Mouse (Mus musculus) brain, embryonic 14.5 days (tissue): ENCODE data around the gene Mpzl1. TPM values are rescaled to one million over a fixed set of nuclear protein-coding genes. Genes with fewer than 3 reads are reported as not detected.
A peak's percentile ranks its signal among the peaks of the same experiment; 100 is the strongest.

Experiments used
- DNase-seq: peaks from one replicate; pipeline ENCODE4 v3.0.0-alpha.2; 2011; ENCODE audit warnings: low read depth
- CTCF ChIP-seq: fragments of 200-500 bp; IDR thresholded peaks from 2 replicates; pipeline ENCODE4 v1.5.1; 2012; ENCODE audit warnings: inconsistent platforms, mild to moderate bottlenecking, moderate library complexity, borderline replicate concordance; ENCODE audit not compliant: insufficient read depth, insufficient read length; ENCODE audit errors: extremely low read depth
- POLR2A ChIP-seq: fragments of 200-500 bp; IDR thresholded peaks from 2 replicates; pipeline ENCODE4 v1.6.1; 2012; ENCODE audit warnings: mild to moderate bottlenecking, inconsistent platforms, borderline replicate concordance; ENCODE audit not compliant: poor library complexity, insufficient read depth, insufficient read length, severe bottlenecking; ENCODE audit errors: extremely low read depth
- polyA plus RNA-seq: library from polyadenylated mRNA; depleted of rRNA; stranded (reverse); fragments of >200 nt; gene quantifications from 2 replicates; pipeline ENCODE4 v1.2.3, GENCODE M21; 2012

Gene Mpzl1
- polyA plus RNA-seq, 1 experiment: 142 TPM

DNA sequence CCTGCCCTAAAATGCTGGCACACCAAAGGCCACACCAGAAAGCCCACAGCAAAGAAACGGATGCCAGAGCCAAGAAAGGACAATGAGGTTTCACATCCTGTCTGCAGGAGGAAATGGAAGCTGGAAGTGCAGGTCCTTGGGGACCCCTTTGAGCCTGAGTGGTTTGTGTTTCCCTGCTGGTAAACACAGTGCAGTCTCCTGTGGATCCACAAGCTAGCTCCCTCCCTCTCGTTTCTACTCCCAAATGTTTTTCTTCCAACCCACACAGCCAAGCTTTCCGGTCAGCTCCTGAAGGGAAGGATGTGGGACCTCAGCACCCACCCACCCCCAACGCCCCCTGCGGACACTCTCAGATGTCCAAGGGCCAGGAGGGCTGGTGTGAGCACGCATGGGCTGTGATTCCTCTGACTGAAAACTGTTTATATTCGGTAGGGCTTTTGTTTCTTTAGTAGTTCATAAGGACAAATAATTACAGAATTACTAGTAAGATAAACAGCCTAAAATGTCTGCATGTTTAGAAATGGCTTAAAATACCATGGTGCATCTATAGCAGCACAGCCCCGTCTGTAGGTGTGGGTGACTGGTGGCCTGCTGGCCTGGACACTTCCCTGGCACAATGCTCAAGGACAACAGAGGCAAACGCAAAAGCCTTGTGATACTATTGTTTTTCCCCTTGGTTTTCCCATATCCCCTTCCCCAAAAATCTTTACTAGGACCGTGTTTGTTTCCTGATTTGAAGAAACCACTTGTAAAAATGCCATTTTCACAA, 44.9 kb downstream of the Mpzl1 start:
- peak; percentile 48 for DNase-seq
- TF ChIP-seq CTCF (no peak), POLR2A (no peak)

DNA sequence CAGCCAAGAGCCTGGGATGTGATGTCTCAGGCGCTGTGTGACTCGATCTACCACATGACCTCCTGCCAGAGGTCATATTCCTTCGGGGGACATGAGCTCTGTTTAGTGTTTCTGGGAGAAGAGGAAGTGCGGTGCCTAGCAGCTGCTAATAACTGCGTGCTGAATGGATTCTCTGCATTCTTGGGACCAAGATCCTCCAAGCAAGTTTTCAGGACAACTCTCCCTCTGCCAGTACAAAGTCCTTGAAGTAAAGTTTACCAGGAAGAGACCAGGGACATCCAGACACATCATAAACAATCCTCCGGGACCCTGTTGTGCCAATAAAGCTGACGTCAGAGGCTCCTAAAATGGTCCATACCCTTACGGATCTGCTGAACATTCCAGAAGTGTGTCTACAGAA, 46.5 kb downstream of the Mpzl1 start:
- DNase-seq: no peak
- no peak for TF ChIP-seq CTCF
- no peak for TF ChIP-seq POLR2A

DNA sequence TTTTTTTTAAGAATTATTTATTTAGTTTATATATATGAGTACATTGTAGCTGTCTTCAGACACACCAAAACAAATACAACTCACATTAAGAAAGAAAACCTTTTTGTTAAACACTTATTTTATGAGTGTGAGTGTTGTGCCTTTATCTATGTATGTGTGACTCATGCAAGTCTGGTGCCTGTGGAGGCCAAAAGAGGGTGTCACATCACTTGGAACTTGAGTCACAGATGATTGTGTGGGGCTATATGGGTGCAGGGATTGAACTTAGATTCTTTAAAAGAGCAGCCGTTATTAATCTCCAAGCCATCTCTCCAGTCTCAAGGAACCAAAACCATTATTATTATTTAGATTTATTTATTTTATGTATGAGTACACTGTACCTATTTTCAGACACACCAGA, 48.0 kb downstream of the Mpzl1 start:
- DNase-seq: no peak
- TF ChIP-seq POLR2A (no peak), CTCF (no peak)

DNA sequence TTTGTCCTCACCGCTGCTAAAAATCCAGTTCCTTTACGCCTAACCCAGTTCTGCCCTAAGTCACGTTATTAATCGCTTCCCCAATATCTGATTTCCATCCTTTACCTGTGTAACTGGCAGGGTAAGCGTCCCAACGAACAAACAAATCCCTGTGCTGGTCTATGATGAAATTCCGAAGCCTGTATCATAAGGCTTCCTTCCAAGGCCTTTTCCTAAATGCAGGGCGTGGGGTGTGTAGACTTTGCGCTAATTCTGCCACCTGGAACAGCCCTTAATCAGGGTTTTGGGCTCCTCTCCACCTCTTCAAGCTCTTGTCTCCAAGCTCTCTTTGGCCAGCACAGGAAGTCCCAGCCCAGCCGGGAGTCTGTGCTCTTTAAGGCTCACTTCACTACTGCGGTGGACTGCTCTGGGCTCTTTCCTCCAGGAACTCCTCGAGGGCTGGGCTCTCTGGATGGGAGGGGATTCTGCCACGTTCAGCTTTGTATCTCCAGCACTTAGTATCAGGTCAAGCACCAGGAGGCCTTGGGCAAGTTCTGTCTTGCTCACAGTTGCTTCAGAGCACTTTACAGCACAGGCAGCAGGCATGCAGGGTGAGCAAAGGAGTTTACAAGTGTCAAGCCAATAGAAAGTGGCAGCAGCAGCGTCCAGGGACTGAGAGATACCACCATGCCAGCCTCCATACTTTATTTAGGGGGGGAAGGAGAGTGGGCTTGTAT, 48.8 kb downstream of the Mpzl1 start:
- no peak for TF ChIP-seq CTCF
- no peak for TF ChIP-seq POLR2A
- no peak for DNase-seq

DNA sequence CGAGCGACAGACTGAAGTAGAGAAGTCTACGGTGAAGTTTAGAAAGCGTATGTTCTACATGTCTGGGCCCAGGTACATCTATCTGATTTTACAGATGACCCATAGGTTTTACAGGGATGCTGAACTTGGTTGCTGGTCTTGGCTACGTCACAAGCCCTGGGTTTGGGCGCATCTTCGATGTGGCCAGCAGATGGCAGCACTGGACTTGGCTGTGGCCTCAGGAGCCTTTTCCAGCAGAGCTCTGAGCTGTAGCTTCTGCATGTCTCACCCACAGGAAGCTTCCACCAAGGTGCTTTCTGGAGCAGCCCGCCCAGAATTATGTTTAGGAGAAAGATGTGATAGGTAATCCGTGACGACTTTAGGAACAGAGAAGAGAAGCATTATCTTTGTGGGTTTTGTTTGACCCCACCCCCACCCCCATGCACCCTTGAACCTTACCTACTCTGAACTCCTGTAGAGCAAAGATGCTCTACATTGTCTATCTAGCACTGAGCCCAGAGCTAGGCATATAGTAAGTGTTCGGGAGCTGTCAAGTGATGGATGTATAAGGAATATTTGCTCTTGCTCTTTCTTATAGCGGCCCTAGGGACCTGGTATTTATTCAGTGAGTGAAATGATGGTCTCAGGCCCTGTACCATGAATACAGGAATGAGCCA, 50.7 kb downstream of the Mpzl1 start:
- peak; percentile 90 for DNase-seq
- TF ChIP-seq CTCF: peak; percentile 98
- no peak for TF ChIP-seq POLR2A

DNA sequence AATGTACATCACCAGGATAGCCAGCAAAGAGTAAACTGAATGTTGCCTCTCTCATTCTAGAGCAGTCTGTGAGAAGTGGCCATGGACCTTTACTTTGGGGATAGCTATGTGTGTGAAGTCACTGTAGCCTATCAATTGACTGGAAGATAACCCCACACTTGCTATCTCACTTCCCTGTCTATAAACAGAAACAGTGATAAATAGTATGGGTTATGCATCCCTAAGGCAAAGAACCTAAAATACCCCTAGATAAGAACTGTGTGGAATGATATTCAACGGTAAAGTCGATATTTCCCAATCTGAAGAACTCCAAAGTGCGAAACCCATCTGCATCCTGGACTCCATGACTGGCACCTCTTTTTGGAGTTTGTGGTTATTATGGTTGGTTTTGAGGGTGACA, 53.1 kb downstream of the Mpzl1 start:
- TF ChIP-seq CTCF (no peak), POLR2A (no peak)
- no peak for DNase-seq

DNA sequence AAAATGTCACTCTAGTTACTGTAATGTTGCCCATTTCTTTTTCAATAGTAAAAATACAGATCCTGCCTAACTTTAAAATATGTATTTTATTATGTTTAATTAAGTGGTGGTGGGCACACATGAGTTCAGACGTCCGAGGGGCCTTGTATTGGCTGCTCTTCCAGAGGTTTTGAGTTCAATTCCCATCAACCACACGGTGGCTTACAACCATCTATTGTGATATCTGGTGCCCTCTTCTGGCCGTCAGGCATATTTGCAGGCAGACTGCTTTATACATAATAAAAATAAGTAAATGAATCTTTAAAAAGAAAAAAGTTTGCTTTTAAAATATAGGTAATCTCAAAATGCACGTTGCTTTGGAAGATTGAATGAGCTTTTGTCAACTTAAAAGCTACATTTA, 55.0 kb downstream of the Mpzl1 start:
- no peak for DNase-seq

DNA sequence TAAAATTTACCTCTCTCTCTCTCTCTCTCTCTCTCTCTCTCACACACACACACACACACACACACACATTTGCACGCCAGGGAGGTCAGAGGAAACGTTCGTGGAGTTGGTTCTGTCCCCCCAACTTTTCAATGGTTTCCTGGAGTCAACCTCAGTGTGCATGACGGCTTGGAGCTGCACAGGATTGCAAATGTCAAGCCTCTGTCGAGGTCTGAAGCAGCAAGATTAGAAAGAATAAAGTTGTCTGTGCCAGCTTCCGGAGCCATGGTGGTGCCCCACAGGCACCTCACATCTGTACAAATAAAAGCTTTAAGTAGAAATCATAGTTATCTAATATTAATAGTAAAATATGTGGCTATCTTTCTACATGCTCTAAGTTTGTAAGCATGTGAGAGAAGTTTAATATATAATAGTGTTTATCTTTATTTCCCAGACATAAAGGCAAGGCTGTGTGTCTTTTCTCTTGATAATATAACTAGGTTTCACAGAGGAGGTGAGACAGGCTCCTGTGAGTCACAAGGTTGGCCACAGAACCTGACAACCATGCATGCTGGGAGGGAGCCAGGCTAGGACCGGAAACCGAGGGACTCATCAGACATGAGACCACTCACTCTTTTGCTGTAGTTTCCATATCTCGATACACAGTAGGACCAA, 57.8 kb downstream of the Mpzl1 start:
- TF ChIP-seq CTCF (no peak), POLR2A (no peak)

More for the DNA sequence above, 55.0 kb downstream of the Mpzl1 start:
- TF ChIP-seq CTCF (peak; percentile 35; the same call in 1 of the 2 replicates), POLR2A (no peak)

DNA sequence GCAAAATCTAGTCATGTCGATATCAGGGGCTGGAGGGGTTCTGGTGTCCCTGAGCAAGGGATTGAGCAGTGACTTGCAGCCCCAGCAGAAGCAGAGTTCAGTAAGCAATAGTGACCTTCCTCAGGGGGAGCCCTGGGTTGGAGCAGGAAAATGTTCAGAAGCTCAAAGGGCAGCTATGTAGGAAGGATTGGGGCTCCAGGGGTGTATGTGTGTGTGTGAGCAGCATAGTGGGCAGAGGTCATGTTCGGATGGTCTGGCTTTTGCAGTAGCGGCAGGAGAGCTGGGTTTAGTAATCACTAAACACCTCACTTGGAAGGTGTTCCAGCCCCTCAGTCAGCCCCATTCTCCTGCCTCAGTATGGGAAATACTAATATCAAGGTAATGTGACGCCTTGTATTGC, 58.3 kb downstream of the Mpzl1 start:
- TF ChIP-seq CTCF (no peak), POLR2A (no peak)
- no peak for DNase-seq

More for the DNA sequence above, 57.8 kb downstream of the Mpzl1 start:
- DNase-seq: no peak

DNA sequence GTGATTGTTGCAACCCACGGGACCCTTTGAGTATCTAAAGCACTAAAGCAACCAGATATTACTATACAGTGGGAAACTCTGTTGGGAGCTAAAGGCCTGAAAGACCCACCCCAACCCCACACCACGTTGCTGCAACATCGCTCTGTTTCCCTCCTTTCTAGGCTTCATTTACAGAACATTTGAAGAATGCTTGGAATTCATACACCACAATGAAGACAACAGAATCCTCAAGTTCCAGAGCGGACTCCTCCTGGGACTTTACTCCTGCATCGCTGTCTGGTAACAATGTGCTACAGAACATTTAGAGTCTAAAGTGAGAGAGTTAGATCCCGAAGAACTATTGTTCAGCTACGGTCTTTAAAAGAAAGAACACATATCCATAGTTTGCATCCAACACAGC, 66.9 kb downstream of the Mpzl1 start:
- TF ChIP-seq CTCF: no peak
- TF ChIP-seq POLR2A: no peak
- DNase-seq: no peak

DNA sequence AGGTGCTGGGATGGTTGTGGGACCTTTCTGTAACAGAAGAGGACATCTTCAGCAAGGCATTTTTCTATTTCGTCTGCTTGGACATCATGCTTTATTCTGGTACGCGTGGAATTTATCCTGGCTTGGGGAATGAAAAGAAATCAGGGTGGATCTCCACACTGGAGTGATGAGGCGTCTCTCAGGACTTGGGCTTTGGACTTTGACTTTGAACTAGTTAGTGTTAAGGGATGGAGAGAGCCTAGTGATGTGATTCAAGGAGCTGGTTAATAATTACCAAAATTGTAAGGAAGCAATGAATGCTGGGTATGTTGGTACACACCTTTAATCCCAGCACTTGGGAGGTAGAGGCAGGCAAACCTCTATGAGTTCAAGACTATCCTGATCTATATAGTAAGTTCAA, 69.1 kb downstream of the Mpzl1 start:
- no peak for TF ChIP-seq CTCF
- no peak for TF ChIP-seq POLR2A
- no peak for DNase-seq
